ENCODE assay signal across 14 mouse cellular contexts in genomic region chr1:53069726-53070514, GRCm38 (mm10). TPM values are rescaled to one million over a fixed set of nuclear protein-coding genes. Genes with fewer than 3 reads are reported as not detected.
"Had no signal": no experiment of that assay in that cellular context is flagged by ENCODE, and none has a peak within 500 bp of the region (broad histone marks: within the 10 kb centered on the region; RNA-seq: fewer than 3 reads in every experiment).

No protein-coding gene starts in this region.

- H3K27me3 ChIP-seq: limb, embryonic 12.5 days; lung, embryonic 15.5 days; midbrain, embryonic 12.5 days; stomach, embryonic 15.5 days had no signal

- H3K9ac ChIP-seq: limb, embryonic 12.5 days; liver, embryonic 14.5 days; lung, embryonic 15.5 days; midbrain, embryonic 12.5 days; stomach, embryonic 15.5 days had no signal

- H3K4me3 ChIP-seq: layer of hippocampus, adult 2 months; limb, embryonic 12.5 days; lung, embryonic 15.5 days; midbrain, embryonic 12.5 days; stomach, embryonic 15.5 days had no signal

- H3K27ac ChIP-seq: layer of hippocampus, adult 2 months; limb, embryonic 12.5 days; liver, embryonic 14.5 days; lung, embryonic 15.5 days; midbrain, embryonic 12.5 days; stomach, embryonic 15.5 days had no signal

- H3K36me3 ChIP-seq: limb, embryonic 12.5 days; lung, embryonic 15.5 days; midbrain, embryonic 12.5 days; stomach, embryonic 15.5 days had no signal

- H3K4me1 ChIP-seq: limb, embryonic 12.5 days; lung, embryonic 15.5 days; midbrain, embryonic 12.5 days; stomach, embryonic 15.5 days had no signal

- H3K4me2 ChIP-seq: limb, embryonic 12.5 days; lung, embryonic 15.5 days; midbrain, embryonic 12.5 days; stomach, embryonic 15.5 days had no signal

- H3K9me3 ChIP-seq: limb, embryonic 12.5 days; lung, embryonic 15.5 days; midbrain, embryonic 12.5 days; stomach, embryonic 15.5 days had no signal

- DNase-seq: kidney, adult 18-20 months; kidney, postnatal 10 days; kidney, postnatal 4 days; right cerebral cortex, postnatal 14 days; thymus, postnatal 4 days had no signal

RNA-seq across cellular contexts. Expression of gene Mstn, which starts 8.5 kb away (rescaled TPM):
- total RNA-seq: megakaryocyte-erythroid progenitor cell, adult 5-6 weeks had no signal
- polyA plus RNA-seq: kidney, embryonic 14.5 days; spleen, adult 2 months had no signal

RNA-seq across cellular contexts. Expression of gene 1700019D03Rik, which starts 49.9 kb away (rescaled TPM):
- total RNA-seq: megakaryocyte-erythroid progenitor cell, adult 5-6 weeks had no signal
